Mouse (Mus musculus): ENCODE measurements around the gene Neil1. TPM values are rescaled to one million over a fixed set of nuclear protein-coding genes. Genes with fewer than 3 reads are reported as not detected.

The Neil1 gene
- polyA plus RNA-seq, 1 experiment: 49.1 TPM

DNA sequence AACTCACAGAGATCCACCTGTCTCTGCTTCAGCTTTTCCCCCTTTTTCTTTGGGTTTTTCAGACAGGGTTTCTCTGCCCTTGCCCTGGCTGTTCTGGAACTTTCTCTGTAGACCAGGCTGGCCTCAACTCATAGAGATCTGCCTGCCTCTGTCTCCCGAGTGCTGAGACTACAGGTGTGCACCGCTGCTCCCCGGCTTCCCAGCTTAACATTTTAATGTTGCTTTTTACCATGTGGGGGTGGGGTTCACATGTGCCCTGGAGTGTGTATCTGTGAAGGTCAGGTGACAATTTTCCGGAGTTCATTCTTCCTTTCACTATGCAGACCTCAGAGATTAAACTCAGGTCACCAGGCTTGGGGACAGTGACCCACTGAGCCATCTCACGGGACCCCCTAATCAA is 2.1 kb upstream of the Neil1 start:
- Histone ChIP-seq H3K4me3 (ENCODE audit: control insufficient read depth, insufficient read depth, low read length) (no peak overlapping the region), H3K4me1 (replicated peaks; ENCODE audit: control insufficient read depth, insufficient read depth, low read length) (peaks cover 31% of the 10 kb centered on the region), H3K27ac (ENCODE audit: control insufficient read depth, insufficient read depth, low read length) (no peak overlapping the region), H3K36me3 (ENCODE audit: control insufficient read depth, insufficient read depth, low read length) (peaks cover 4% of the 10 kb centered on the region), H3K27me3 (ENCODE audit: control insufficient read depth, insufficient read depth, low read length) (no peaks in the 10 kb centered on the region)
- WGBS: 92% methylated on average over 5 of the region's 5 CpGs
- DNase-seq: no peak
- TF ChIP-seq CTCF (IDR thresholded peaks at IDR 0.05; ENCODE audit: borderline replicate concordance, control insufficient read depth, extremely low read depth, insufficient read depth, low read length, poor library complexity) (no peak), POLR2A (IDR thresholded peaks at IDR 0.05; ENCODE audit: control insufficient read depth, extremely low read depth, insufficient read depth, low read length, poor library complexity) (no peak)

DNA sequence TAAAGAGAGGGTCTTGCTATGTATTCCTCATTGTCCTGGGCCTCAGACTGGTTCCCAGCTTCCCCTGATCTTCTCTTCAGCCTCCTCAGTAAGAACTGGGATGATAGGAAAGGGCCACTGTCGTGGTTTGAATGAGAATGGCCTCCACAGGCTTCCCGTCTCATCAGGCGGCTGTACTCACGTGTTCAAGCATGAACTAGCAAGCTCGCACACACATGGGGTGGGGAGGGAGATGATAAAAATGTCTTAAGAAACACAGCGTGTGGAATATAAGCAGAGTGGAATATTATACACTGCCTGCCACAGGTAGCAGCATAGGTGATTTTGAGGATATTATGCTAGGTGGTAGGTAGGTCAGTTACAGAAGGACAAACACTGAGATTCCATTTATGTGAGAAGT is 916 bp upstream of the Neil1 start:
- peak overlapping the region; percentile 88 for H3K27ac ChIP-seq (ENCODE audit: control insufficient read depth, insufficient read depth, low read length)
- no peak overlapping the region for H3K4me3 ChIP-seq (ENCODE audit: control insufficient read depth, insufficient read depth, low read length)

DNA sequence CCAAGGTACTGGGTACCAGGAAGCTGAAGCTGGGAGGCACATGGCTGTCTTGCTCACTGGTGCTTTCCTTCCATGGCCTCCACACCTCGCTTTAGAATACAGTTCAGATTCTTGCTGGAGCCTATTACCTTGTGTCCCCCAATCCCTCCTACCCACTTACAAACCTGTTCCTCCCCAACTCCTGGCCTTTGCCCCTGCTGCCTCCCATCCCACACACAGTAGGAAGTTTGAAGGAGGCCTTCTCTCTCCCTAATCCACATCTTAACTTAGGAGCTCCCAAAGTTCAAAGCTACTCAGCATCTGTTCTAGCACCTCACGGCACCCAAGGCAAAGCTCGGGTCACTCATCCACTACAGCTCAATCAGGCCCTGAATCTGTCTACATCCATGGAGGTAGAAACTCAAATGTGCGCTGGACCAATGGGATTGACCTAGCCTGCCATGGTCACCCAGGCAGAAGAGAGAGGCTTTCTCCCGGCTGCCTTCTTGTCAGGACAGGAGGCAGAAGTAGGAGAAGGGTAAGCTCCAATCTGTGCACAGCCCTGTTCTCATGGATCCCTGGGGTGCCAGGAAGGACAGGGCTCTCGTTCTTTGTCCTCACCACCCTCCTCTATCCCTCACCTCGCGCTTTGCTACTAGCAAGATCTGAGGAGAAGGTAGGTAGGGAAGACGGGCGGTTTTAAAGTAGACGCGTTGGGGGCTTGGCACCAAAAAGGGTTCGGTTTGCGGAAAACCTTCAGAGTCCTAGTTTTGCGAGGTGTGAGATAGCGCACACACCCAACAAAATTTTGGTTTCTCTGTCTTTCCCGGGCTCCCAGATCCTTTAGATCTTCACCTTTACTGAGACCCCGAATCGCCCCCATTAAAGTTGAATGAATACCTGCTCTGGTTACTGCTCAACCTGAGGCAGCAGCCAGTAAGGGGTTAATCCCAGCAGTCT is 631 bp downstream of the Neil1 start:
- no peak for DNase-seq
- peaks cover 15% of the 10 kb centered on the region for H3K36me3 ChIP-seq (ENCODE audit: control insufficient read depth, insufficient read depth, low read length)
- no peaks in the 10 kb centered on the region for H3K27me3 ChIP-seq (ENCODE audit: control insufficient read depth, insufficient read depth, low read length)
- WGBS: 12% methylated on average over 19 of the region's 19 CpGs
- H3K27ac ChIP-seq (ENCODE audit: control insufficient read depth, insufficient read depth, low read length): peak overlapping the region; percentile 88
- peaks cover 31% of the 10 kb centered on the region for H3K4me1 ChIP-seq (replicated peaks; ENCODE audit: control insufficient read depth, insufficient read depth, low read length)
- no peak for TF ChIP-seq CTCF (IDR thresholded peaks at IDR 0.05; ENCODE audit: borderline replicate concordance, control insufficient read depth, extremely low read depth, insufficient read depth, low read length, poor library complexity)
- TF ChIP-seq POLR2A (IDR thresholded peaks at IDR 0.05; ENCODE audit: control insufficient read depth, extremely low read depth, insufficient read depth, low read length, poor library complexity): no peak
- peak overlapping the region; percentile 52 for H3K4me3 ChIP-seq (ENCODE audit: control insufficient read depth, insufficient read depth, low read length)

More for the DNA sequence above, 916 bp upstream of the Neil1 start:
- WGBS: 88% methylated on average over 6 of the region's 6 CpGs
- Histone ChIP-seq H3K36me3 (ENCODE audit: control insufficient read depth, insufficient read depth, low read length) (peaks cover 4% of the 10 kb centered on the region), H3K4me1 (replicated peaks; ENCODE audit: control insufficient read depth, insufficient read depth, low read length) (peaks cover 31% of the 10 kb centered on the region), H3K27me3 (ENCODE audit: control insufficient read depth, insufficient read depth, low read length) (no peaks in the 10 kb centered on the region)
- TF ChIP-seq POLR2A (IDR thresholded peaks at IDR 0.05; ENCODE audit: control insufficient read depth, extremely low read depth, insufficient read depth, low read length, poor library complexity): no peak
- TF ChIP-seq CTCF (IDR thresholded peaks at IDR 0.05; ENCODE audit: borderline replicate concordance, control insufficient read depth, extremely low read depth, insufficient read depth, low read length, poor library complexity): no peak
- no peak for DNase-seq

DNA sequence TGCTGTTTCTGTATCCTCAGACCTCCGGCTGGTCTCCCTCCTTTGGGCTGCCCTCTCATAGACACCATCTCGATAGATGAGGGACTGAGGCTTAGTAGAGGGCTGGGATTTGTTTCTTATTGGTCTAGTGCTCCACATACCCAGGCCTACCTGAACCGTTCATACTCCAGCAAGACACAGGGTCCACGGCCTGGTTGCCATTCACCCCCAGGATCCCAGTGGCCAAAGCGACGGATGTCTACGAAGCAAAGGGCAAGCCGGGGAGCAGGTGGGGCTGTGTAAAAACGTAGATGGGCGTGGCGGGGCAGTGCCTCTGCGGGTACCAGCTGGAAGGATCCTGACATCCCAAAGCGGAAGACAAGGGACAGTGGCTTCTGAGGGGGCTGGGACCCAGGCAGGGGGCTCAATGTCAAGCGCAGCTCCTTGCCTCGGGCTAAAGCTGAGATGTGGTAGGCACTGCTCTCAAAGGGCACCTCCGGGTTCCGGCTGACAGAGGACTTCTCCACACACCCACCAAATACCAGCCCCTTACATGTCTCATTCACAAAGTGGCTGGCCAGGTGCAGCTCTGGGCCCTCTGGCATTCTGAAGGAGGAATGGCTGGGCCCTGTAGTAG is 1.5 kb downstream of the Neil1 start:
- 95% methylated on average over 17 of the region's 17 CpGs for WGBS
- Histone ChIP-seq H3K4me1 (replicated peaks; ENCODE audit: control insufficient read depth, insufficient read depth, low read length) (peaks cover 29% of the 10 kb centered on the region), H3K27me3 (ENCODE audit: control insufficient read depth, insufficient read depth, low read length) (no peaks in the 10 kb centered on the region), H3K27ac (ENCODE audit: control insufficient read depth, insufficient read depth, low read length) (no peak overlapping the region), H3K36me3 (ENCODE audit: control insufficient read depth, insufficient read depth, low read length) (peaks cover 15% of the 10 kb centered on the region), H3K4me3 (ENCODE audit: control insufficient read depth, insufficient read depth, low read length) (no peak overlapping the region)
- TF ChIP-seq CTCF (IDR thresholded peaks at IDR 0.05; ENCODE audit: borderline replicate concordance, control insufficient read depth, extremely low read depth, insufficient read depth, low read length, poor library complexity) (no peak), POLR2A (IDR thresholded peaks at IDR 0.05; ENCODE audit: control insufficient read depth, extremely low read depth, insufficient read depth, low read length, poor library complexity) (no peak)
- DNase-seq: no peak

DNA sequence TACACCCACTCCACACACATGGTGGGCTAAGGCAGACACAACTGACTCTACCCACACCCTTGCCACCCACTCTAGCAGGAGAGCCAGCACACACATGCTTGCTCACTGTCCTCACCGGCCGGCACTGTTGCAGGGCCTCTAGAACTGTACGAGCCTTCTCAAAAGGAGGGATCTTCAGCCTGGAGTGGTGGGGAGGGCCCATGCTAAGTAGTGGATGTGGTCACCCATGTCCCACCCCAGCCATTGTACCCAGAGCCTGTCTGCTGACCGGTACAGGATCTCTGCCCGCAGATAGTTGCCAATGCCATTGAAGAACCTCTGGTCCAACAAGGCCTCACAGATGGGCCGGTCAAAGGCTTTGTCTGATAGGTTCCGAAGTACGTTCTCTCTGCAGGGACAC is 3.3 kb downstream of the Neil1 start:
- Histone ChIP-seq H3K4me3 (ENCODE audit: control insufficient read depth, insufficient read depth, low read length) (no peak overlapping the region), H3K27ac (ENCODE audit: control insufficient read depth, insufficient read depth, low read length) (no peak overlapping the region), H3K36me3 (ENCODE audit: control insufficient read depth, insufficient read depth, low read length) (peaks cover 15% of the 10 kb centered on the region), H3K27me3 (ENCODE audit: control insufficient read depth, insufficient read depth, low read length) (no peaks in the 10 kb centered on the region), H3K4me1 (replicated peaks; ENCODE audit: control insufficient read depth, insufficient read depth, low read length) (peaks cover 29% of the 10 kb centered on the region)
- no peak for DNase-seq
- TF ChIP-seq POLR2A (IDR thresholded peaks at IDR 0.05; ENCODE audit: control insufficient read depth, extremely low read depth, insufficient read depth, low read length, poor library complexity): no peak
- no peak for TF ChIP-seq CTCF (IDR thresholded peaks at IDR 0.05; ENCODE audit: borderline replicate concordance, control insufficient read depth, extremely low read depth, insufficient read depth, low read length, poor library complexity)
- WGBS: 98% methylated on average over 8 of the region's 8 CpGs

DNA sequence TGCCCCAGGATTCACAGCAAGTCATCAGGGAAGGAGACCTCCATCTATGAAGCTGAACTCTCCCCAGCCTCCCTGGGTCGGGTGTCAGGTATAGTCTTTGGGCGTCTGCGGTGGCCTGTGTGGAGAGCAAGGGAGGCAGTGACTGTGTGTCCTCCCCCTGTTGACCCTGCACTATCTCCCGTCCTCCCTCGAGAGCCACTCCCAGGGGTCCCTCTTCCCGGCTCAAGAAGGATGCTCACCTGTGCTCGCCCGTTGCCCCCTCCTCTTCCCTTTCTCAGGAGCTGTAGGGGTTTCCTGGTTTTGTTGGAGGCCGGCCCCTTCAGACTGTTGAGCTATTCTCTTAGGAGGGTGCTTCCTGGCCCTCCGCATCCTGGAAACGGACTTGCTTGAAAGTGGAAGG is 4.9 kb downstream of the Neil1 start:
- Histone ChIP-seq H3K4me1 (replicated peaks; ENCODE audit: control insufficient read depth, insufficient read depth, low read length) (peaks cover 18% of the 10 kb centered on the region), H3K4me3 (ENCODE audit: control insufficient read depth, insufficient read depth, low read length) (no peak overlapping the region), H3K27ac (ENCODE audit: control insufficient read depth, insufficient read depth, low read length) (no peak overlapping the region), H3K36me3 (ENCODE audit: control insufficient read depth, insufficient read depth, low read length) (peaks cover 15% of the 10 kb centered on the region), H3K27me3 (ENCODE audit: control insufficient read depth, insufficient read depth, low read length) (no peaks in the 10 kb centered on the region)
- 96% methylated on average over 11 of the region's 11 CpGs for WGBS
- TF ChIP-seq CTCF (IDR thresholded peaks at IDR 0.05; ENCODE audit: borderline replicate concordance, control insufficient read depth, extremely low read depth, insufficient read depth, low read length, poor library complexity) (no peak), POLR2A (IDR thresholded peaks at IDR 0.05; ENCODE audit: control insufficient read depth, extremely low read depth, insufficient read depth, low read length, poor library complexity) (no peak)
- no peak for DNase-seq
